Mouse (Mus musculus) bone marrow macrophage, adult 2 months (primary cell): ENCODE measurements around the gene Vipr1. TPM values are rescaled to one million over a fixed set of nuclear protein-coding genes. Genes with fewer than 3 reads are reported as not detected.

Experiments
- H3K27ac ChIP-seq: 2 replicates; pipeline ENCODE4 v1.5.1; 2012; ENCODE audit warnings: low read depth, low read length; ENCODE audit not compliant: insufficient read depth
- H3K4me1 ChIP-seq: 2 replicates; pipeline ENCODE4 v1.6.1; 2012; ENCODE audit warnings: low read length; ENCODE audit not compliant: control insufficient read depth, insufficient read depth
- H3K4me3 ChIP-seq: 2 replicates; pipeline ENCODE4 v1.5.1; 2012; ENCODE audit warnings: mild to moderate bottlenecking, low read length, moderate library complexity; ENCODE audit not compliant: insufficient read depth
- CTCF ChIP-seq: IDR thresholded peaks from 2 replicates; pipeline ENCODE4 v1.5.1; 2012; ENCODE audit warnings: low read depth, mild to moderate bottlenecking, low read length, moderate library complexity
- POLR2A ChIP-seq: IDR thresholded peaks from 2 replicates; pipeline ENCODE4 v1.6.1; 2012; ENCODE audit warnings: mild to moderate bottlenecking, low read depth, low read length, borderline replicate concordance
- polyA plus RNA-seq: library from polyadenylated mRNA; stranded (reverse); fragments of >200 nt; gene quantifications from 2 replicates; pipeline ENCODE4 v1.2.4, GENCODE M21; 2012; ENCODE audit not compliant: missing spikeins, insufficient read depth, insufficient read length

Vipr1 gene
- polyA plus RNA-seq, 1 experiment: 4.1 TPM

DNA sequence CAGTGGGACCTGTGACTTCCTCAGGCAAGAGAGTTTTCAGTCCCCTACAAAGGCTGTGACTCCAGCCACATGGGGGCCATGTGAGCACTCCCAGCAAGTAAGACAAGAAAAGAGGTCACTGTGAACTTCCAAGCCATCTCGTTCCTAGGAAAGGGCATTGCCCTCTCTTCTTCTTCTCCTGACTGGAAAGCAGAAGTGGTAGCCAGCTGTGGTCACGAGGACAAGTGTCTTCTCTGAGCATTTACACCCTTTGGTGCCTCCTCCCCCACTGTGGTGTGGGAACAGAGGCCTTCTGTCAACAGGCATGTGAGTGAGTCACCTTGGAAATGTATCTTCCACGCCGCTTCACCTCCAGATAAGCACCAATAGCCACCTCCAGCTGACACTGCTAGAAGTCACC lies 10.6 kb upstream of the Vipr1 start:
- no peak overlapping the region for H3K4me3 ChIP-seq
- peak overlapping the region; percentile 60 for H3K27ac ChIP-seq
- peaks cover 53% of the 10 kb centered on the region for H3K4me1 ChIP-seq
- TF ChIP-seq CTCF (no peak), POLR2A (no peak)

DNA sequence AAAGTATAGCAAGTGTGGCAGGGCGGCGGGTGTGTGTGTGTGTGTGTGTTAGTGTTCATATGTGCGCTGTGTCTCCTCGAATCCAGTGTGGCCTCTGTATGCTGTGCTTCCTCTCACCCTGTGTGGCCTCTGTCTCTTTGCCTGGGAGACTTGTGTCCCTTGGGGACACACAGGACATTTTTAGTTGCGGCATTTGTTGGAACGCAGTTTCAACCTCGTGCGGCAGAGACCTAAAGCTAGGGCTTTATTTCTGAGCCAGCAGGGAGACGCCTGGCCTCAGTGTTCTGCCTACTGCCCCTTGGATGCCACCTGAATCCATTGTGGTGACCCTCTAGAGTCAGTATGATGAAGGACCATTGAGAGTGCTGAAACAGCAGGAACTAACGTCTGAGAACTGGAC lies 9.6 kb upstream of the Vipr1 start:
- TF ChIP-seq POLR2A (no peak), CTCF (no peak)
- Histone ChIP-seq H3K4me3 (no peak overlapping the region), H3K27ac (no peak overlapping the region), H3K4me1 (peaks cover 61% of the 10 kb centered on the region)

DNA sequence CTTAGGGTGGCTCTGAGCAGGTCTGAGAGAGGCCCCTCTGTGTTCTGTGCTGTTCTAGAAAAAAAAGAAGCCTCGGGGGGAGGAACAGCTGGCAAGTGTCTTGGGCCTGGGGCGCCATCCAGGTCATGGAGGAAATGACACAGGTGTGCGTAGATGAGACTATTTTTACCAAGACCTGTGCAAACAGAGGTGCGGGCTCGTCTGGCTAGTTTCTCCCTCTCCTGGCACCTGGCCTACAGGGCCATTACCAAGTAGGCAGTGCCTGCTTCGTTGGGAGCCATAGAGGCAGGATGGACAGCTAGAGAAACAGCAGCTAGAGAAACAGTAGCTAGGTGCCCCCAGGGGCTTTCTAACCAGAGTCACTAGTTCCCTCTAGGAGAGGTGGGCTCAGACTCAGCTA lies 9.2 kb upstream of the Vipr1 start:
- peaks cover 61% of the 10 kb centered on the region for H3K4me1 ChIP-seq
- no peak for TF ChIP-seq CTCF
- H3K27ac ChIP-seq: no peak overlapping the region
- H3K4me3 ChIP-seq: no peak overlapping the region

DNA sequence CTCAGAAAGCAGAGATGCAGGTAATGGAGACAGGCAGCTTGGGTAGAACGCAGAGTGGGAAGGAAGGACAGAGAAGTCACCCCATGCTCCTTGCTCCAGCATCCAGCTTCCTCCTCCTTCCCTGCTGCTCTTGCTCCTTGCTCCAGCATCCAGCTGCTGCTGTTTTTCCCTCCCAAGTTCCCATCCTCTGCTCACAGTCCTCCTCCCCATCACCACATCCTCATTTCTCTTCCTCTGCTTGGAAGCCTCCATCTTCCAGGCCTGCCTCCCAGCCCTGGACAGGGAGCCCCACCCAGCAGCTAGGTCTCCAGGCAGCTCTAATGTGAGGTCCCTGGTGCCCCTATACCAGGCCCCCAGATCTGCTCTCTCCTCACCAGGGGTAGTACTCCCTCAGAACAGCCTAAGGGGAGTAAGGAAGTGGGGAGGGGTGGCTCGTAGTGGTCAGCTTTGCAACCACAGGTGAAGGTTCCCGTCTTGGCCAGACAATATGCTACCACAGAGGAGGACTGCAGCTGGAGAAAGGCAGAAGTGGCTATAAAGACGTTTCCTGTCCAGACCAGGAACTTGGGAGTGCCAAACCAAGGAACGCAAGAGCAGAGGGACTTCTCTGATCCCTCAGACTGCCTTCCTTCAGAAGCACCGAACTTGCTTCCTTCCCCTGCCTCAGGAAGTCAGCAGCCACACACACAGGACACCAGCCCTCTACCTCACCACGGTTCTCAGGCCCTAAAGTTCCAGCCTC lies 6.5 kb upstream of the Vipr1 start:
- Histone ChIP-seq H3K4me1 (peaks cover 60% of the 10 kb centered on the region), H3K27ac (peak overlapping the region; percentile 81), H3K4me3 (no peak overlapping the region)
- TF ChIP-seq CTCF (no peak), POLR2A (no peak)

DNA sequence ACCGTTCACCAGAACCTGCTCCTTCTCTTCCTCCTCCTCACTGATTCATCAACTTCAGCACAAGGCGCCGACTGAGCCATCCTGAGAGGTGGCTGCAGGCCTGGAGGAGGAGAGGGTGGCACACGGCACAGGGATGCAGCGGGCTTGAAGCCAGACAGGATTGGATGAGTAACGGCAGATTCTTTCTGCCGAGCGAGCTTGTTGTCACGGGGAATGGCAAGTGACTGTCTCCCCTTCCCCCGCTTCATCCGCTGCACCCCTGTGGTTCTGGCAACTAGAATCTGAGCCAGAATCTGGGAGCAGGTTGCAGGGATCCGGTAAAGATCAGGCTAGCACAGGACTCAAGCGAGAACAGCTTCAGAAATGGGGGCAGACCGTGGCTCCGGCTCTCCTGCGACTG lies 2.7 kb upstream of the Vipr1 start:
- no peak for TF ChIP-seq CTCF
- TF ChIP-seq POLR2A: no peak
- Histone ChIP-seq H3K27ac (no peak overlapping the region), H3K4me3 (no peak overlapping the region)

DNA sequence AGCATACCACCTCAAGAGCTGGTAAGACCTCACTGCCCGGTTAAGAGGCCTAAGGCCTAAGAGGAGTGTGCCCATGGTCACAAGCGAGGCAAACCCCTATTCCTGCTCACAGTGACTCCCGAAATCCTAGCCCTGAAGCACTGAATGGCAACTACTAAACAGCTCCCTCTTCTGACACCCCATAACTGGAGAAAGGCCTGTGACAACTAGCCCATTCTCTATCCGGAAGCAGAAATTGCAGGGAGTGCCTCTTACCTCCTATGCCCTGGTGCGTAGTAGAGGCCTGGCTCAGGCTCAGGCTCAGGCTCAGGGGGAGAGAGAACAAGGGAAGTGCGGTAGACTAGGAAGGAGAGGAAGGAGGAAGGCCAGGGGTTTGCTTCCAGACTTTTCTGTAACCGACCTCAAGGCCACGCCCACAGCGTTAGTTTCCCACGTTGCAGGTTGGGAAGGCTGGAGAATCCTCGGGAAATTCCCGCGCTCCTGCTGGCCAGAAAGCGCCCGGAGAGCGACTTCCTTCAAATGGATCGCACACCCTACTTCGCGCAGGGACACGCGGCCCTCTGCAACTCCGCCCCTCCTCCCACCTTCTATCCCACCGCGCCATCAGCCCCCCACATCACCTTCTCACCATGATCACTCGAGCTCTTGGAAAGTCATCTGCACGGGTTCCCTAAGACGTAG lies 1.1 kb upstream of the Vipr1 start:
- Histone ChIP-seq H3K27ac (no peak overlapping the region), H3K4me3 (peak overlapping the region; percentile 45), H3K4me1 (peaks cover 21% of the 10 kb centered on the region)
- no peak for TF ChIP-seq POLR2A
- no peak for TF ChIP-seq CTCF

More for the DNA sequence above, 2.7 kb upstream of the Vipr1 start:
- peaks cover 32% of the 10 kb centered on the region for H3K4me1 ChIP-seq

DNA sequence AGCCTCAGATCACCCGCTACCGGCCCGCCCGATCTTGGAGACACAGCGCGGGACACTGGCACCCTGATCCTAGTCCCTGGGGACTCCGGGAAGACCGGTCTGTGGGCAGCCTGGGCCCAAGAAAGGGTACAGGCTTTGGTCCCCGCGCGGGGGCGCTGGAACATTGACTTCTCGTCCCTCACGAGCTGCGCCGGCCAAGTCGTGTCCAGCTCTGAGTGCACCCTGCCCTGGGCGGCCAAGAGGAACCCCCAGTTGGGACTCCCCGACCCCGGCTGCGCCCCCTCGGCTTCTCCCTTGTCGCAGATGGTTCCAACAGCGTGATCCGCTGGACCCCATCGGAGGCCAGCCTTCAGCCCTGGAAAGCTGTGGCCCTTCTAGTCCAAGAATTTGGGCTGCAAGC lies 515 bp upstream of the Vipr1 start, which contains the start of gene Lyzl4:
Lyzl4 (minus strand) TSS at position 96 of the 400 bp plus-strand sequence.
- Histone ChIP-seq H3K4me3 (peak within 1 kb of the TSS; percentile 54), H3K27ac (no peak within 1 kb of the TSS), H3K4me1 (peaks cover 16% of the 10 kb centered on the region)
- TF ChIP-seq POLR2A (no peak), CTCF (peak; percentile 57; the same call in 1 of the 2 replicates)

DNA sequence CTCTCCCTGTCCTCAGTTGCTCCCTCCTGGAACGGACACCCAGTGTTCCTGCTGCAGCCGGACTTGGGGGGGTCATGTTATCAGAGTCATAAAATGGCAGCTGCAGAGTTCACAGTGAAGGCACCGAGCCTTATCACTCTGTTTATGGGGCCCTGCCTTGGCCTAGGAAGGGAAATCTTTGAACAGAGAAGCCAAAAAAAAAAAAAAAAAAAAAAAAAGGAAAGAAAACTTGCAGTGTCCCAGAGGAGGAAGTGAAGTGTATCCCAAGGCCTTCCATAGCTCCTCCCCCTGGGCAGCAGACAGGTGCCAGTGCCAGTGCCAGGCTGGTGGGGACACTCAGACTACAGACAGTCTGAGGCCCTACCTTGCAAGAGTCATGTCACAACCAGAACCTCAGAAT lies 2.3 kb downstream of the Vipr1 start:
- Histone ChIP-seq H3K27ac (no peak overlapping the region), H3K4me1 (peaks cover 6% of the 10 kb centered on the region; the same call in 1 of the 2 replicates), H3K4me3 (no peak overlapping the region)
- no peak for TF ChIP-seq CTCF
- TF ChIP-seq POLR2A: no peak

DNA sequence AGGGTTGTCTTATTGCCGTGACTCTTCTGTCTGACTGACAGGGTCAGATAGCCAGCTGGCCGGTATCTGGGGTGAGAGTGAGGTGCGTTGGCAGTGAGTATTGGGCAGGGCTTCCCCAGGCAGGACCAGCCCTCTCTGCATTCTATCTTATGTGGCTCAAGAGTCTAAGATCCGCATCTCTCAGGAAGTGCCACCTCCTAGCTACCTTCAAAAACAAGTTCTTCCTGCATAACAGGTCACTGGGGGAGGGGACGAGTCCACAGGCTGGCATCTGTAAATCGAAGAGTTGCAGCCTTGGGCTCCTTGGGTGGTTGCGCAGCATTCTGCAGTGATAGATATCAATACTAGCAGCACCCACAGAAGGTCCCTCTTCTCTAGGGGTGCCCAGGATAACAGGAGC lies 4.5 kb downstream of the Vipr1 start:
- H3K27ac ChIP-seq: no peak overlapping the region
- no peak overlapping the region for H3K4me3 ChIP-seq
- TF ChIP-seq CTCF (no peak), POLR2A (no peak)
- H3K4me1 ChIP-seq: no peaks in the 10 kb centered on the region

DNA sequence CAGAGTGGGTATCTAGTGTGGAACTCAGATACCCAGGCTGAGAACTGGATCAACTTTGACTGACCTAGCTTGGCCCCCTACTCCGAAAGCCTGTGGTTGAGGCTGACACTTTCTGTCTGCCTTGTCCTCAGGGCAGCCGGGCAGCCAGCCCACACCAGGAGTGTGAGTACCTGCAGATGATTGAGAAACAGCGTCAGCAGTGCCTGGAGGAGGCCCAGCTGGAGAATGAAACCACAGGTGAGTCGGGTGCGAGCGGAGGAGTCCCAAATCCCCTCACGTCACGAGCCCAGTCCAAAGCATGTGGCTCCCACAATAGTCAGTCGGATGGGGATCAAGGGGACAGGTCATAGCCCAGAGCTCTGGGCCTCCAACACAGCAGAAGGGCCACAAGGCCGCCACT lies 11.2 kb downstream of the Vipr1 start:
- Histone ChIP-seq H3K27ac (no peak overlapping the region), H3K4me1 (no peaks in the 10 kb centered on the region), H3K4me3 (no peak overlapping the region)
- no peak for TF ChIP-seq POLR2A
- no peak for TF ChIP-seq CTCF

DNA sequence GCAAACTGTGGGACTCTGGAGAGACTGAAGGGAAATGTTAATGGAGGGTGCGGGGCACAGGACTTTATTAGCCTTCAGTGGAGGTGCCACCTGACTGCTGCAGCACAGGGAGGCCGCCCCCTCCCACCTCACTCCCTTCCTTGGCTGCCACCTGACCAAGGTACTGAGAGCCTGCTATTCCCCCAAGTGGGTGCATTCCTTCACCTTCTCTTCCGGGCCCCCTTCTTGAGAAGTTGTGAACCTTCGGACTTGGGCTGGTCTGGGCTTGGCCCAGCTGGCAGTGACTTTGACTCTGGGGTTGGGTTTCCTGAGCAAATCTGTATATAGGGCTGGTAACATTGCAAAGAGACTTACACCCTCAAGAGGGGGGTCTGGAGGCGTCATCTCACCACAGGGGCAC lies 13.8 kb downstream of the Vipr1 start:
- no peak overlapping the region for H3K27ac ChIP-seq
- no peak overlapping the region for H3K4me3 ChIP-seq
- H3K4me1 ChIP-seq: no peaks in the 10 kb centered on the region
- TF ChIP-seq POLR2A: no peak
- no peak for TF ChIP-seq CTCF
